8 mouse cellular contexts compared by ENCODE assay signal in the genomic region with DNA sequence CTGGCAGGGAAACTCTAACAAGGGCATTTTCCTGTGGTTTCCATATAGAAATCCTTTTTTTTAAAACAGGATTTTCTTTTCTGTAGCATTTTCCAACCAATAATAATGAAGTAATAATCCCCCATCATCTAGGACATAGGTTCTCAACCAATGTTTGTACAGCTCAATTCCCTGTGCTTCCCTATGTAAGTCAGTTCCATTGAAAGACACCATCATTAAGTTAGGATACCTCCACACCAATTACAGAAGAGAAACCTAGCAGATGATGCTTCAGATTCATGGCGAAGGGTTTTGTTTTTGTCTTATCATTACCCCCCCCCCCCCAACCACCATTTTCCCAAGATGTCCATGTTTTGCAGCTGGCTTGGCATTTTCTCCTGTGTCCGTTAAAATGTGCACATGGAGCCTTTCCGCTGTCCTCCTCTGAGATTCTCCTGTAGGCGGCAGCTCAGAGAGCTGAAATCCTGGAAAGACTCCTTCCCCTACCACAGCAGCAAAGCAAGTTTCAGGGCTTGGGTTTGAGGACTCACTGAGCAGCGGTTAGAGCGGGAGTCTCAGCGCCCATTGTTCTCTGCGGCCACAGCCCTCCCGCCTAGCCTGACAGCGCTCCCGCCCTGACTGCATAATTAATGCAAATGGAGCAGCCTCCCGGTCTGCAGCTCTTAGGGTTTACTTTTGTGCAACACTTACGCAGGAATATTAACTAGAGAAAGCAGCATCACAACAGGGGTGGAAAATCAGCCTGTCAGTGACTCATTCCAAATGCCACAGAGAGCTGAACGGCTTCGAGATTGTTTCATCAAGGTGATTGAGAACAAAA.
A peak's percentile ranks its signal among the peaks of the same experiment; 100 is the strongest.
DNase-seq lines count a peak whose midpoint lies in the region; ATAC-seq and TF ChIP-seq lines count a peak whose summit lies in the region.

No protein-coding gene starts in this region.

- ATAC-seq in embryonic facial prominence, embryonic 12.5 days (ENCODE audit: insufficient number of reproducible peaks, insufficient read depth, low FRiP score, low TSS enrichment) = peak; percentile 87
- peak; percentile 64; the same call in 1 of the 2 replicates for ATAC-seq in limb, embryonic 14.5 days (ENCODE audit: low FRiP score, low read depth)
- peak; percentile 95 for ATAC-seq in midbrain, embryonic 16.5 days
- peak; percentile 67 for ATAC-seq in stomach, embryonic 14.5 days (ENCODE audit: insufficient number of reproducible peaks, insufficient read depth, low FRiP score, low read depth)

- peak; percentile 23 to 33 for DNase-seq in B cell, adult 2 months
- peak; percentile 64 to 67 for DNase-seq in adrenal gland, postnatal 36 days
- DNase-seq in heart, adult 9 months (ENCODE audit: low spot score in 2 of 2) = peak; percentile 19 to 30
- peak; percentile 49 for DNase-seq in kidney, adult 9 months
- DNase-seq in limb, embryonic 14.5 days (ENCODE audit: low spot score) = peak; percentile 72

- H3K27ac ChIP-seq in embryonic facial prominence, embryonic 12.5 days = peak overlapping the region; percentile 88
- peak overlapping the region; percentile 59; the same call in 1 of the 2 replicates for H3K27ac ChIP-seq in limb, embryonic 14.5 days (replicated peaks; ENCODE audit: low read depth, low read length)
- peak overlapping the region; percentile 96 for H3K27ac ChIP-seq in midbrain, embryonic 16.5 days (ENCODE audit: low read length)
- peak overlapping the region; percentile 49 for H3K27ac ChIP-seq in stomach, embryonic 14.5 days (ENCODE audit: low read length)

- peak overlapping the region; percentile 50 for H3K4me3 ChIP-seq in embryonic facial prominence, embryonic 12.5 days
- H3K4me3 ChIP-seq in limb, embryonic 14.5 days (replicated peaks; ENCODE audit: low read length) = peak overlapping the region; percentile 47
- H3K4me3 ChIP-seq in midbrain, embryonic 16.5 days (ENCODE audit: low read depth, low read length) = peak overlapping the region; percentile 49
- H3K4me3 ChIP-seq in stomach, embryonic 14.5 days (ENCODE audit: low read depth, low read length) = peak overlapping the region; percentile 45

- no peaks in the 10 kb centered on the region for H3K9me3 ChIP-seq in embryonic facial prominence, embryonic 12.5 days
- no peaks in the 10 kb centered on the region for H3K9me3 ChIP-seq in limb, embryonic 14.5 days (ENCODE audit: control insufficient read depth, low read length)
- H3K9me3 ChIP-seq in midbrain, embryonic 16.5 days (replicated peaks; ENCODE audit: control insufficient read depth, low read length, poor library complexity, severe bottlenecking) = no peaks in the 10 kb centered on the region
- H3K9me3 ChIP-seq in stomach, embryonic 14.5 days (ENCODE audit: control insufficient read depth, low read depth, low read length) = no peaks in the 10 kb centered on the region

- TF ChIP-seq POLR2A in limb, embryonic 14.5 days (IDR thresholded peaks at IDR 0.05; ENCODE audit: borderline replicate concordance, extremely low read depth, insufficient read depth, insufficient read length) = no peak

- peak overlapping the region; percentile 78 for H3K4me2 ChIP-seq in embryonic facial prominence, embryonic 12.5 days (replicated peaks)
- peak overlapping the region; percentile 65 for H3K4me2 ChIP-seq in limb, embryonic 14.5 days (replicated peaks; ENCODE audit: low read depth, low read length, severe bottlenecking)
- H3K4me2 ChIP-seq in midbrain, embryonic 16.5 days (ENCODE audit: low read length) = peak overlapping the region; percentile 73
- peak overlapping the region; percentile 84 for H3K4me2 ChIP-seq in stomach, embryonic 14.5 days (replicated peaks; ENCODE audit: low read depth, low read length)

- H3K9ac ChIP-seq in embryonic facial prominence, embryonic 12.5 days = peak overlapping the region; percentile 59
- H3K9ac ChIP-seq in limb, embryonic 14.5 days (ENCODE audit: low read depth, low read length, severe bottlenecking) = peak overlapping the region; percentile 60
- peak overlapping the region; percentile 73 for H3K9ac ChIP-seq in midbrain, embryonic 16.5 days (ENCODE audit: low read depth, low read length)
- H3K9ac ChIP-seq in stomach, embryonic 14.5 days (replicated peaks; ENCODE audit: low read depth, low read length) = peak overlapping the region; percentile 18; the same call in 1 of the 2 replicates

- 2% methylated on average over 15 of the region's 15 CpGs for WGBS in embryonic facial prominence, embryonic 12.5 days
- under 1% methylated on average over 15 of the region's 15 CpGs for WGBS in limb, embryonic 14.5 days
- 1% methylated on average over 15 of the region's 15 CpGs for WGBS in midbrain, embryonic 16.5 days
- 1% methylated on average over 15 of the region's 15 CpGs for WGBS in stomach, embryonic 14.5 days

- H3K27me3 ChIP-seq in embryonic facial prominence, embryonic 12.5 days = no peaks in the 10 kb centered on the region
- no peaks in the 10 kb centered on the region for H3K27me3 ChIP-seq in limb, embryonic 14.5 days (ENCODE audit: control insufficient read depth, insufficient read depth, low read length)
- no peaks in the 10 kb centered on the region for H3K27me3 ChIP-seq in midbrain, embryonic 16.5 days (ENCODE audit: control insufficient read depth, insufficient read depth, low read depth, low read length)
- H3K27me3 ChIP-seq in stomach, embryonic 14.5 days (ENCODE audit: control insufficient read depth, insufficient read depth, low read length) = no peaks in the 10 kb centered on the region

- peaks cover 28% of the 10 kb centered on the region for H3K4me1 ChIP-seq in embryonic facial prominence, embryonic 12.5 days
- H3K4me1 ChIP-seq in limb, embryonic 14.5 days (ENCODE audit: control insufficient read depth, insufficient read depth, low read length) = peaks cover 10% of the 10 kb centered on the region; the same call in 1 of the 2 replicates
- H3K4me1 ChIP-seq in midbrain, embryonic 16.5 days (ENCODE audit: control insufficient read depth, insufficient read depth, low read length) = peaks cover 30% of the 10 kb centered on the region
- peaks cover 25% of the 10 kb centered on the region for H3K4me1 ChIP-seq in stomach, embryonic 14.5 days (ENCODE audit: control insufficient read depth, insufficient read depth, low read length)

- no peaks in the 10 kb centered on the region for H3K36me3 ChIP-seq in embryonic facial prominence, embryonic 12.5 days
- no peaks in the 10 kb centered on the region for H3K36me3 ChIP-seq in limb, embryonic 14.5 days (ENCODE audit: control insufficient read depth, insufficient read depth, low read length)
- H3K36me3 ChIP-seq in midbrain, embryonic 16.5 days (ENCODE audit: control insufficient read depth, insufficient read depth, low read length) = no peaks in the 10 kb centered on the region
- H3K36me3 ChIP-seq in stomach, embryonic 14.5 days (ENCODE audit: control insufficient read depth, insufficient read depth, low read length) = no peaks in the 10 kb centered on the region

Comparison
In these comparisons a context has a peak if more than half of its experiments do, and no peak if none do; other contexts are left out.
1. Peak in every context shown above with its lines: DNase-seq, ATAC-seq, H3K4me3 ChIP-seq and H3K27ac ChIP-seq.
2. H3K9ac ChIP-seq: peak in every context shown above with its lines; median percentile 73 in midbrain, embryonic 16.5 days; 60 in limb, embryonic 14.5 days; 59 in embryonic facial prominence, embryonic 12.5 days; 18 in stomach, embryonic 14.5 days.